Mouse (Mus musculus): ENCODE measurements around the gene Fam186b. TPM values are rescaled to one million over a fixed set of nuclear protein-coding genes. Genes with fewer than 3 reads are reported as not detected.

Fam186b gene
- total RNA-seq, 2 experiments from 2014 or later, result not detected

DNA sequence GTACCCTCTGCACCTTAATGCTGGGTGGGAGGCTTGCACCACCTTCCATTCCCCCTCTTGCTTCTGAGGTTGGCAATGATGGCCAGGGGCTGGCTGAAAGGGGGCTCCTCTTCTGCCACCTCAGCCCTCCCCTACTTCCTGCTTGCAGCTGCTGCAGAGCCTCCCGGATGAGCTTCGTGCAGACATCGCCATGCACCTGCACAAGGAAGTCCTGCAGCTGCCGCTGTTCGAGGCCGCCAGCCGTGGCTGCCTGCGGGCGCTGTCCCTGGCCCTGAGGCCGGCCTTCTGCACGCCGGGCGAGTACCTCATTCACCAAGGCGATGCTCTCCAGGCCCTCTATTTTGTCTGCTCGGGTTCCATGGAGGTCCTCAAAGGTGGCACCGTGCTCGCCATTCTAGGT is 62.0 kb downstream of the Fam186b start:
- no peak for DNase-seq

DNA sequence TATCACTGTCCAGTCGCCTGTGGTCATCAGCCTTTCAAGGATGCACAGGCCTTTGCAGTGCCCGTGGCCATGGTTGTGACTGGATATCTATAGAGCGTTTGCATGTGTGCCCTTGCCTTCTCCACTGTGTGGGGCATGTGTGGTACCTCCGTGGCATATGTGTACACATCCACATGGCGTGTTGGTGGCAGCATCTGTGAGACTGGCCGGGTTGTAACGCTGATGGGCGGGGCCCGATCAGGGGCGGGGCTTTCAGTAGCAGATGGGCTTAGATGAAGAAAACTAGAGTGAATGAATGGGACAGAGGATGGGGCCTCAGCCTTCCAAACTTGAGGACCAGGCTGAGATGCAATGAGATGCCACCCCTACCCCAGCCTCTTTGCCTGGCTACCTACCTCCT is 63.7 kb downstream of the Fam186b start:
- DNase-seq, result no peak
- intact Hi-C loops (cut with DNase I), result no loop called here

More for the DNA sequence above, 62.0 kb downstream of the Fam186b start:
- intact Hi-C loops (cut with DNase I), result no loop called here

DNA sequence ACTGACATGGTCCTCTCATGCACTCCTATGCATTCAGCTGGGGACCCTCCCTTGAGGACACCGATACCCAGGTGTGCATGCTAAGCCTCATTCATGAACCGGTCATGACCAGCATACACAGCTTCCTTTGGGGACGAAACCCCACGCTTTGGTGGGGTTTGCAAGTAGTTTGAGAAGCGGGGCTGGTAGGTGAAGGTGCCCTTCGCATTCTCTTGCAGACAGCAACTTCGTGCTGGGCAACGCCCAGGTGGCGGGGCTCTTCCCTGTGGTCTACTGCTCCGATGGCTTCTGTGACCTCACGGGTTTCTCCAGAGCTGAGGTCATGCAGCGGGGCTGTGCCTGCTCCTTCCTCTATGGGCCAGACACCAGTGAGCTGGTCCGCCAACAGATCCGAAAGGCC is 69.6 kb downstream of the Fam186b start:
- intact Hi-C loops (cut with DNase I), result no loop called here
- no peak for DNase-seq

DNA sequence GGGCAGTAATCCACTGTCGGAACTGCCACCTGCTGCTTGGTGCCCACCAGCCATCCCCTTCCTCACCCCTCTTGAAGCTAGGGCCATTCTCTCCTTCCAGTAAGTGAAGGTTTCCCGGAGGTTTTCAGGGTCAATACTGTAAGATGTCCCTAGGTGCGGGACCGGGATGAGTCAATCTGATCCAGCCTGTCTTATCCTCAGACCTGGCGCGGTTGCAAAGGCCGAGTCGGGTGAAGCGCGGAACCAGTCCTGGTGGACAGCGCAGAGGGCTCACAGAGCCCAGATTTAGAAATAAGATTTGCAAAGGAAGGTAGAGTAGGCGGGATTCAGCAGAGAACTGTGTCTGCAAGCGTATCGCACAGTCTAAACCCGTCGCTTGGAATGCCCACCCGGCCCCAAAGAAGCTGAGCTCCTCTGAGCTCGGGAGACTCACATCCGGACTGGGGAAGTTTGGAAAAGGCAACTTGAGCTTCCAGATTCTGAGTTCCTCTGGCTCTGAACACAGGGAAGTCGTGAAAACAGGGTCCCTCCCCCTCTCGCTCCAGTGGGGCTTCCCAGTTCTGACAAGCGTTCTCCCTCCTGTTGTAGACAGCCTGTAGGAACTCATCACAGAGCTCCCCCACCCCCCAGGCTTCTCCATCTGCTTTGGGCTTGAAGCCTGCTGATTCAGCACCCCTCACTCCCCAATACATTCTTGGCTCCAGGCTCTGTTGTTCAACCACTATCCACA is 70.4 kb downstream of the Fam186b start:
- peak in 1 of 2 experiments; percentile 29 for DNase-seq
- intact Hi-C loops (cut with DNase I), result no loop called here

DNA sequence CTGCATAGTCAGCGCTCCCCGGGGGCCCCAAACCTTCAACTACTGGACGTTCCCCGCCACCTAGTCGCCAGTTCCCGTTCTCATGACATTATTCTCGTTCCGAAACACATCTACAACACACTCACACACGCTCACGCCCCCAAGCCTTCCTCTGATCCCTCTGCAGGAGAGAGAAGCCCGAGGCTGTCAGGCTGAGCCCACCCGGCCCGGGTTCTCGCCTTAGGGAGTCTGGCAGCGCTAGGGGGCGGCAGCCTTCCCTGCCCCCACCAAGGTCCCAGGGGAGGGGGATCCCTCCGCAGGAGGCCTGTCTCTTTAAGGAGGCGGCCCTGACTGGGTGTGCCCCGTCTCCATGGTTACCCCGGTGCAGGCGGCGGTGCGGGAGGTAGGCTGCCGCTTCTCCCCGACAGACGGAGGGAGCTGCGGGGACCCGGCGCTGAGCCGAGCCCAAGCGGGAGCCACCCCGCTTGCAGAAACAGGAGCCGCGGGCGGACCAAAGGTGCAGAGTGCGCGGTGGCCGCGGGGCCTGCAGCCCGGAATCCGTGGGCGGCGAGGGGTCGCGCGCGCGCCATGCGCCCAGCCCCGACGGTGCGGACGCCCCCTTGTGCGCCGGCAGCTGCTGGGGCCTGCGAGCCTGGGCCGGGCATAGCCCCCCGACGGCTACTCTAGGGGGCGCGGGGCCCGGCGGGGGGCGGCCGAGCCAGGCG is 71.3 kb downstream of the Fam186b start, which contains the start of gene Kcnh3:
Gene Kcnh3 (plus strand): TSS at position 654 of the 704 bp plus-strand sequence.
- intact Hi-C loops (cut with DNase I), result no loop called here

DNA sequence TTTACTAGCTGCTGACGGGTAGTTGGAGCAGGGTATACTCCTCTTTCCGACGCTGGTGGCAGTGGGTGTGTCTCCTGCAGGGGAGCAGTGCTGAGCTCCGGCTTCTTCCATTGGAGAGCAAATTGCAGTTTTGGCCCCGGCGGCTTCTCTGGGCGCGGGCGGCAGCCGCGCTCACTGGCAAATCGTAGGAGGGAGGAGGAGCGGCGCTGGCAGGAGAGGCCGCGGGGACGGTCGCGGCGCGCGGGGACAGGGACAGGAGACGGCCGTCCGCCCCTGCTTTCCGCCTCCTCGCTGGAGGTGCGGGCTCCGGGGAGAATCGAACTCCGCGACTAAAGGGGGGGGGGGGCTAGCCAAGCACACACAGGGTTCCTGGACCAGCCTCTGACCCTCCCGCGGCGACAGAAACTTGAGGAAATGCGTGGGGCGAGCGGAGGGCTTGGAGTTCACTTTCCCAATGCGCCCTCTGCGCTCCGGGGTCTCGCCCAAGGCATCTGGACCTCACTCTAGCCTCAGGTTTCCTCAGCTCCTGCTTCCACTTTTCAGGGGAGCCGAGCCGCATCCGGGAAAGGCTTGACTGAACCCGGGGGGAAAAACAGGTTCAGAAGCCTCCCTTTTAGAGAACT is 72.0 kb downstream of the Fam186b start:
- intact Hi-C loops (cut with DNase I), result no loop called here
- DNase-seq, result peak; percentile 54

More for the DNA sequence above, 71.3 kb downstream of the Fam186b start, which contains the start of gene Kcnh3:
- peak; percentile 55 to 67 for DNase-seq

DNA sequence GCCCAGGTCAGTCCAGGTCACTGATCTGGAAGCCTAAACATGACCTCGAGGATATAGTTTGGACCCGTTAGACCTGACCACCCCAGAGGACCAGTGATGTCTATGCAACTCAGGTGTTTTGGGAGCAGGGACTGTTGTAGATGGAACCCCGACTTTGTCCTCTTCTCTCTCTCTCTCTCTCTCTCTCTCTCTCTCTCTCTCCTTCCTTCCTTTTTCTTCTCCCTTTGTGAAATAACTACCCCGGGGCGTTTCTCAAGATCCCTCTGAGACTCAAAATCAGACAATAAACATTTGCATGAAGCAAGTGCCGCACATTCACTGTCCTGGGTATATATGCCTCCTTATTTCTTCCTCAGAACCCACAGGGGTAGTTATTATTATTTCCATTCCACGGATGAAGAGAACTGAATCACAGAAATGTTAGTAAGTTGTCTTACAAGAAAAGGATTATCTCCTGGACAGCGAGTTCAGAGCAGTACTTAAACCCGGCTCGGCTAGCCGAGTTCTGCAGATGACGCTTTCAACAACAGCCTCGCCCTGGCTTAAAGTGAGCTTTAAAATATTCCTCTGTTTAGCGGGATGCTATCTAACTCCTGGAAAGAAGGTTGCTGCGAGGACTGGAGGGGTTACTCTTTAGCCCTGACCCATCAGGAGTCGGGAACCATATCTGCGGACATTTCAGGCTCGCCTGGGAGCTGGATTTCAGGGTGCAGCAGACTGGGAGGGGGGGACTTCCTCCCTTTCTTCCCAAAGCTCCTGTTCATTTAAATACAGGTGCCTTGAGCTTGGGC is 72.7 kb downstream of the Fam186b start:
- intact Hi-C loops (cut with DNase I), result no loop called here
- DNase-seq, result no peak

DNA sequence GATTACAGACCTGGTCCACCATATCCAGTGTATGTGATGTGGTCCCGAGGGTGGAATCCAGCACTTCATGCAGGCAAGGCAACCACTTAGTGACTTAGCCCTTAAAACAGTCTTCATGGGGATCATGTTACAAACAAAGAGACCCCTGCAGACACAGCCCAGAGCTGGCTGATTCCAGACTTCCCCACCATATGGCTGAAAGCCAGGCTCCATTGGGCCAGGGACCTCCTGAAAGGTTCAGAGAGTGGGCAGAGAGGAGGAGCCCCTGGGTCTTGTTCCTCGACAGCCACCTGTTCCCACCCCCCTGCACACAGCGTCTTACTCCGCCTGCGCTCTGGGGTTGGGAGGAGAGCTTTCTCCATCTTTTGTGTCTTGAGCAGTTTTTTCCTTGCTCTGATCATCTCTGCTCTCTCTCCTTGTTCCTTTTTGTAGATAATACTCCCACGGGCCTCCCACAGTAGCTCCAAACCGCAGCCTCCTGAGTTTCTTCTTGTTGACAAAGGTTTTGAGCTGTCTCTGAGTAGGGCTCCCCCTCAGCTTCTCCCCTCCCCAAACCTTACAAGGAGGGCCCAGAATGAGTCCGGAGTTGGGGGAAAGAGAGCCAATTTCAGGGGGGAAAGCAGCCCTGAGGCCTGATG is 74.3 kb downstream of the Fam186b start:
- DNase-seq, result no peak
- intact Hi-C loops (cut with DNase I), result no loop called here

Other genes with a start within 250 kb of the Fam186b start
- under 1 TPM; 0.44 to 0.86 TPM for gene Prph, start 240.7 kb downstream of the Fam186b start, total RNA-seq (2021)
- gene Troap, start 221.3 kb downstream of the Fam186b start, total RNA-seq (2021), result 1 to 10 TPM; 2.1 to 2.2 TPM
- gene C1ql4, start 208.1 kb downstream of the Fam186b start, total RNA-seq (2021), result not detected
- gene Dnajc22, start 202.7 kb downstream of the Fam186b start, total RNA-seq (2021), result under 1 TPM; 0.27 to 0.45 TPM
- gene Spats2, start 170.0 kb downstream of the Fam186b start, total RNA-seq (2021), result 10 to 100 TPM; 11.4 to 12.3 TPM
- gene Kcnh3, start 71.0 kb downstream of the Fam186b start, total RNA-seq (2021), result under 1 TPM; 0.36 to 0.68 TPM
- gene Mcrs1, start 43.9 kb downstream of the Fam186b start, total RNA-seq (2021), result 10 to 100 TPM; 57.5 to 61.6 TPM
- 10 to 100 TPM; 25.5 to 26.3 TPM for gene Prpf40b, start 801 bp downstream of the Fam186b start, total RNA-seq (2021)
- gene Fmnl3, start 74.6 kb upstream of the Fam186b start, total RNA-seq (2021), result 10 to 100 TPM; 29.4 to 29.7 TPM
- gene Tmbim6, start 97.0 kb upstream of the Fam186b start, total RNA-seq (2021), result 100 to 1,000 TPM; 216 to 219 TPM
- gene Nckap5l, start 161.9 kb upstream of the Fam186b start, total RNA-seq (2021), result 10 to 100 TPM; 11.2 to 13.6 TPM
- 1 to 10 TPM; 3.9 to 4.9 TPM for gene Bcdin3d, start 178.8 kb upstream of the Fam186b start, total RNA-seq (2021)
- under 1 TPM; 0.12 to 0.74 TPM for gene Faim2, start 232.3 kb upstream of the Fam186b start, total RNA-seq (2021)